Mouse (Mus musculus) heart, embryonic 14.5 days (tissue): ENCODE data around the gene Thnsl2. TPM values are rescaled to one million over a fixed set of nuclear protein-coding genes. Genes with fewer than 3 reads are reported as not detected.

Experiments
- ATAC-seq: fragments of 200-750 bp; cut with Nextera tagmentation; 2 replicates; pipeline ENCODE4 v1.8.0; 2017; ENCODE audit warnings: low read depth, moderate TSS enrichment; ENCODE audit not compliant: insufficient number of reproducible peaks, insufficient read depth, low FRiP score
- H3K27ac ChIP-seq, 2 experiments: fragments of 200-500 bp in 1 of 2; fragments of 300-500 bp in 1 of 2; sonication (generic) in 1 of 2; replicated peaks in 1 of 2; 2 replicates each; pipeline ENCODE4 v1.5.1; 2012 to 2014; ENCODE audit warnings: low read depth in 2 of 2, low read length in 2 of 2, control low read depth in 1 of 2, mild to moderate bottlenecking in 1 of 2, mixed read lengths in 1 of 2; ENCODE audit not compliant: control insufficient read depth in 1 of 2, insufficient read depth in 1 of 2
- H3K27me3 ChIP-seq: fragments of 300-500 bp; sonication (generic); 2 replicates; pipeline ENCODE4 v1.6.1; 2014; ENCODE audit warnings: mild to moderate bottlenecking, low read length, control low read depth; ENCODE audit not compliant: control insufficient read depth, insufficient read depth
- H3K36me3 ChIP-seq: fragments of 300-500 bp; sonication (generic); 2 replicates; pipeline ENCODE4 v1.6.1; 2014; ENCODE audit warnings: mild to moderate bottlenecking, control low read depth, low read length, mixed read lengths; ENCODE audit not compliant: control insufficient read depth, insufficient read depth
- H3K4me1 ChIP-seq, 2 experiments: fragments of 200-500 bp in 1 of 2; fragments of 300-500 bp in 1 of 2; sonication (generic) in 1 of 2; 2 replicates each; pipeline ENCODE4 v1.6.1; 2012 to 2014; ENCODE audit warnings: low read length in 2 of 2, control low read depth in 1 of 2, mixed read lengths in 1 of 2; ENCODE audit not compliant: control insufficient read depth in 2 of 2, insufficient read depth in 2 of 2
- H3K4me2 ChIP-seq: fragments of 300-500 bp; sonication (generic); 2 replicates; pipeline ENCODE4 v1.6.1; 2014; ENCODE audit warnings: mild to moderate bottlenecking, low read length
- H3K4me3 ChIP-seq, 2 experiments: fragments of 200-500 bp in 1 of 2; fragments of 300-500 bp in 1 of 2; sonication (generic) in 1 of 2; 2 replicates each; pipeline ENCODE4 v1.5.1; 2012 to 2014; ENCODE audit warnings: low read length in 2 of 2, mild to moderate bottlenecking in 2 of 2, control low read depth in 1 of 2, low read depth in 1 of 2, moderate library complexity in 1 of 2; ENCODE audit not compliant: control insufficient read depth in 1 of 2, insufficient read depth in 1 of 2
- H3K9ac ChIP-seq: fragments of 300-500 bp; sonication (generic); 2 replicates; pipeline ENCODE4 v1.6.1; 2014; ENCODE audit warnings: mild to moderate bottlenecking, low read length
- H3K9me3 ChIP-seq: fragments of 300-500 bp; sonication (generic); 2 replicates; pipeline ENCODE4 v1.6.1; 2016; ENCODE audit warnings: low read length, control low read depth; ENCODE audit not compliant: control insufficient read depth
- WGBS: fragments of 180-500 bp; shearing (Covaris S2); extraction: QIAGEN DNeasy Blood & Tissue Kit; methylation state at CpG from one replicate; pipeline ENCODE4 v1.1.7; 2014; 5-methylcytosine and 5-hydroxymethylcytosine counted together
- polyA plus RNA-seq: library from polyadenylated mRNA; unstranded; fragments of >200 nt; fragmentation: Nextera tagmentation; extraction: Ambion mirVana; gene quantifications from 2 replicates; pipeline ENCODE4 v1.2.1, GENCODE M21; 2014

Thnsl2 gene
- polyA plus RNA-seq, 1 experiment from 2014 or later, result 6.0 TPM

DNA sequence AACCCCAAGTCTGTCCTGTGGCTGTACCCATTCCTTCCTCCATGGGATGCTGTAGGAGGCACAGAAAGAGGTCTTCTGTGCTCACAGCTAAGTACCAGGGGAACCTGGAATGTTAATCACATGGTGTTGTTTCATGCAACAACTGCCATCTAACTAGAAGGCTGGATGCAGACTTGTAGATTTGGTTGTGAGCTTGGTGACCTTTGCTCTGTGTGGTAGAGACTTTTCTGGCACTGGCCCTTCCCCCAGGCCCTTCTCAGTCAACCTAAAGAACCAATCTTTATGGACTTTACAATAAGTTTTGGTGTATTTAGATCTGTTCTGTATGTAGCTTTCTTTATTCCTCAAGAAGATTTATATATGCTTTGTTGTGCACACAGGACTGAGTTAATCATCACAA lies 13.2 kb downstream of the Thnsl2 start:
- Histone ChIP-seq H3K4me1 (no peaks in the 10 kb centered on the region), H3K9me3 (no peaks in the 10 kb centered on the region), H3K27ac (no peak overlapping the region), H3K4me3 (no peak overlapping the region), H3K4me2 (no peak overlapping the region), H3K36me3 (no peaks in the 10 kb centered on the region), H3K9ac (no peak overlapping the region), H3K27me3 (no peaks in the 10 kb centered on the region)
- ATAC-seq, result no peak

DNA sequence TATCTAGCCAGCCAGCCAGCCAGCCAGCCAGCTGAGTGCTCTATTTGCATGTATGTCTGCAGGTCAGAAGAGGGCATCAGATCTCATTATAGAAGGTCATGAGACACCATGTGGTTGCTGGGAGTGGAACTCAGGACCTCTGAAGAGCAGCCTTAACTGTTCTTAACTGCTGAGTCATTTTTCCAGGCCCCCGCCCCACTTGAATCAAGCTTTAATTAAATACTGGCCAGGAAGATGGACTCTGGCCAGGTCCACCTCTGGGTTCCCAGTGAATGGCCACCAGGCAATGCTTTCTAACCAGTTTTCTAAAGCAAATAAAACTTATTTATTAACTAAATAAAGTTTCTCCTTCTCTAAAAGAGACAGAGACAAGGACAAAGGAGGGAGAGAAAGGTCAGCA lies 14.0 kb downstream of the Thnsl2 start:
- Histone ChIP-seq H3K27me3 (no peaks in the 10 kb centered on the region), H3K9me3 (no peaks in the 10 kb centered on the region), H3K4me2 (no peak overlapping the region), H3K9ac (no peak overlapping the region), H3K36me3 (no peaks in the 10 kb centered on the region), H3K4me3 (no peak overlapping the region), H3K27ac (no peak overlapping the region), H3K4me1 (no peaks in the 10 kb centered on the region)
- 86% methylated on average over 1 of the region's 1 CpGs for WGBS
- no peak for ATAC-seq

DNA sequence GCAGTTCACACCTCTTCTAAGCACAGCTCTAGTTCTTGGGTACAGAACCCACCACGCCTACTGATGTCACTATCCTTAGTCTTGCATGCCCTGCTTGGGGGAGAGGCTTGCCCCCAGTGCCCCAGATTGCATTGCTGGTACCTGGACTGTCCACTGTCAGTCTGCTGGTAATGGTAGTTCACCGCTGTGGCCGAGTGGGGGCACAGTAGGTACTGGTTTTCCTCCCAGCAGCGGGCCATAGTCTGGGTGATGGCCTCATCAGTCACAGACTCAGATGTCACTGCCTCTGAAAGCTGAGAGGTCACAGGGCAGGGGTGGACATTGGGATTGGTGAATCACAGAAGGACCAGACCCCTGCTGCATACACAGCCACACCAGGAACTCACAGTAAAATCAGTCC lies 15.2 kb downstream of the Thnsl2 start:
- H3K9ac ChIP-seq, result no peak overlapping the region
- WGBS, result 39% methylated on average over 4 of the region's 4 CpGs
- H3K36me3 ChIP-seq, result no peaks in the 10 kb centered on the region
- no peaks in the 10 kb centered on the region for H3K9me3 ChIP-seq
- H3K27me3 ChIP-seq, result no peaks in the 10 kb centered on the region
- no peaks in the 10 kb centered on the region for H3K4me1 ChIP-seq
- ATAC-seq, result no peak
- no peak overlapping the region for H3K27ac ChIP-seq
- no peak overlapping the region for H3K4me3 ChIP-seq
- no peak overlapping the region for H3K4me2 ChIP-seq

DNA sequence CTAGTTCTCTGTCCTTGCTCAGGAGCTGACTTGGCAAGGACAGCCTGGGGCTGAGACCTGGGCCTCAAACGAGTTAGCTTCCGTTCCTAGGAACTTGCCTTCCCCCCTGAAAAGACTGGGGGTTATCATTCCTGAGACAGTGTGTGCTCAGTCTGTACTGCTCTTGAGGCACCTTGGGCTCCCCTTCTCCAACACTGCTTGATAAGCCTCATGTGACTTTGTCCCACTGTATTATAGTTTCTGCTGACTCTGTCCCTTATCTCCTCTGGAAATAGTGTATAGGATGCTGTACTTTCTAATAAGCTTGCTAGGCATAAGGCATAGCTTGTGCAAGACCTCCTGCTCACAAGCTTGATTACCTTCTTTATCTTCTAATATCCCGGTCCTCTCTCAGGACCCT lies 17.9 kb downstream of the Thnsl2 start:
- WGBS, result 52% methylated on average over 3 of the region's 3 CpGs
- Histone ChIP-seq H3K9ac (no peak overlapping the region), H3K27me3 (no peaks in the 10 kb centered on the region), H3K9me3 (no peaks in the 10 kb centered on the region), H3K4me1 (no peaks in the 10 kb centered on the region), H3K4me3 (no peak overlapping the region), H3K36me3 (no peaks in the 10 kb centered on the region), H3K4me2 (no peak overlapping the region), H3K27ac (no peak overlapping the region)
- ATAC-seq, result no peak

DNA sequence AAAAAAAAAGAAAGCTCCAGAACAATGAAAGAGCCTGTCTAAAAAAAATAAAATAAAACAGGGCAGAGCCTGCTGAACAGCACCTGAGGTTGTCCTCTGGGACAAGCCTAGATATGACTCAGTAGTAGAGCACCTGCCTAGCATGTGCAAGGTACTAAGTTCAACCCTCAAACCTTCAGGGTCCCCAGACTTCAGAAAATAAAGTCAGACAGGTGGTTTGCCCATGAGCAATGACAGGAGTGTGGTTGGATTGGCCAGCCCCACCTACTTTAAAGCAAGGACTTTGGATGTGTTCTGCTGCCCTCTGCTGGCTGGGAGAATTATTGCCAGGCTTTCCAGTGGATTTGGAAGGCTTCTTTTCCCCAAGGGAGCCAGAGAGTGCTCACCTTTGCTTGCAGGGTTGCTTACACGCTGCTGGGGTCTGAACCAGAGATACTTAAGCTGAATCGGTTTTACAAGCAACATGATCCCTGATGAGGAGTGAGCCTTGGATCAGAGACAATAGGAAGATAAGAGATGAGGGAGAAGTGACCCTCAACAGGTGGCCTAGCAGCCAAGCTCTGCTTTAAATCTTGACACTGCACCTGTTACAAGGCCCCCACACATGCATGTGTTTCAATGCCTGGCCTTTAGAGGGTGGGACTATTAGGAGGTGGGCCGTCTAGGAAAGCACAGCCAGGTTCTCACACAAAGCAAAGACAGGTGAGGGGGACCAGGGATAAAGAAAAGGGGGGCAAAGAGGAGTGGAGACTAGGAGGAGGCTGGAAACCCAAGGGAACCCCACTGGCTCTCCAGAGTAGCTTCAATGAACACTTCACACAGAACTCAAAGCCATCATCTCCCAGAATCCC lies 19.0 kb downstream of the Thnsl2 start:
- no peak overlapping the region for H3K4me3 ChIP-seq
- no peaks in the 10 kb centered on the region for H3K9me3 ChIP-seq
- H3K27ac ChIP-seq, result no peak overlapping the region
- H3K27me3 ChIP-seq, result no peaks in the 10 kb centered on the region
- H3K4me2 ChIP-seq, result no peak overlapping the region
- H3K4me1 ChIP-seq, result no peaks in the 10 kb centered on the region
- no peak for ATAC-seq
- H3K9ac ChIP-seq, result no peak overlapping the region
- H3K36me3 ChIP-seq, result no peaks in the 10 kb centered on the region
- 0% methylated on average over 3 of the region's 3 CpGs for WGBS

DNA sequence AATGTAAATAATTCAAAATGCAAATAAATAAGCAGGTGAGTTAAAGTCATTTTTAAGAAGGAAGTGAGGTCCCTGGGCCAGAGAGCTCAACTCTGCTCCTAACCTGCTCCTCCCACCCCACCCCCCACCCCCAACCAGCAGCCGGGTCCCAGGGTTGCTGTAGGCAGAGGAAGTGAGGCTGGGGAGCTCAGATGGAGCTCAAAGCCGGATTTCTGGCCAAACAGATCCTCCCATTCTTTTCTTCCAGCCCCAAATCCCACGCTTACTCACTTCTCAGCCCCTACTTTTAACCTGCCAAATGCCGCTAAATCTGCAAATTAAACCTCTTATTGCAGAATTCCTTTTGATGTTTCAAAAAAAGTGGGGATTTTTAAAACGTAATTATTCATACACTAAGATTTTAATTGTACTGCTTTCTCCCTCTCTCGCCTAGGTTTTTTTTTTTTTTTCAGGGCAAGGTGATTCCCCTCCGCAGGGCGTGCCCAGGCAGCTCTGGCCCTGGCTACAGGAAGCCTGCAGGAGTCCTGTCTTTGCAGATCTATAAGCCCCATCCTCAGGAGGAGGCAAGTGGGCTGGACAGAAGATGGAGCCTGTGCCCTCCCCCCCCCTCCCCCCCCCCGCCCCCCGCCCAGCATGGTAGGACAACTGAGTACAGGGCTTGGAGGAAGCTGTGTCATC lies 24.5 kb downstream of the Thnsl2 start:
- no peak overlapping the region for H3K9ac ChIP-seq
- no peak overlapping the region for H3K27ac ChIP-seq
- H3K27me3 ChIP-seq, result no peaks in the 10 kb centered on the region
- no peaks in the 10 kb centered on the region for H3K36me3 ChIP-seq
- no peaks in the 10 kb centered on the region; a peak in 1 of 4 replicates for H3K4me1 ChIP-seq
- no peak overlapping the region for H3K4me3 ChIP-seq
- no peaks in the 10 kb centered on the region for H3K9me3 ChIP-seq
- no peak overlapping the region for H3K4me2 ChIP-seq
- no peak for ATAC-seq
- whole genome bisulfite sequencing, result 23% methylated on average over 8 of the region's 10 CpGs

DNA sequence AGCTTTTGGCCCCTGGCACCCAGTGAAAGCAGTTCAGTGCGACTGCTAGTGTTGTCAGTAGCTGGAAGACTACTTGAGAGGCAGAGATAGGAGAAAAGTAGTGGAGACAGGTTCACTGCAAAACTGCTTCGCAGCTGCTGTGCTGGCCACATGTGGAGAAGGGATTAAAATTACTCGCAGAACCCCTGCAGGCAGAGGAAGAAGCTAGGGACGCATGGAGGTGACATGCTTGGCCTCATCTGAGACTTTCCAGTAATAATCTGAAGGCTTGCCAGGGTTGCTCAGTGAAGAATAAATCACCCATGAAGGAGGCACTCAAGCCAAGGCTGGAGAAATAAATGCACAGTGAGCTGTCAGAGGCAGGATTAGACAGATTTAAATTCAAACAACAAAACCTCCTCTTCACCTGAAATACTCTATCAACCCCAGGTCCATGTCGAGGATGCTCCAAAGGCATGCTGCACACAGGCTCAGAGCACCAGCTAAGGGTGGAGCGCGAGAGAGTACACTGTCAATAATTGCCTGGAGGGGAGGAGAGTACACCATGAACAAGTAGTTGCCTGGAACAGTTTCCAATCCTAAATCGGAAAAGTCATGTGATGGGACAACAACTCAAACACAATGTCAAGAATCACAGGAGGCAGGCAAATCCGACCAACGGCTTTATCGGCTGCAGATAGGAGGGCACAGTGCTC lies 32.7 kb downstream of the Thnsl2 start:
- H3K36me3 ChIP-seq, result no peaks in the 10 kb centered on the region
- ATAC-seq, result no peak
- H3K27ac ChIP-seq, result no peak overlapping the region
- H3K4me3 ChIP-seq, result no peak overlapping the region
- no peaks in the 10 kb centered on the region; a peak in 2 of 4 replicates for H3K4me1 ChIP-seq
- WGBS, result 58% methylated on average over 11 of the region's 11 CpGs
- no peaks in the 10 kb centered on the region for H3K9me3 ChIP-seq
- no peaks in the 10 kb centered on the region for H3K27me3 ChIP-seq
- no peak overlapping the region for H3K9ac ChIP-seq
- no peak overlapping the region for H3K4me2 ChIP-seq
